Mouse (Mus musculus): ENCODE results near the gene Rnf103.
"Not testable (repeated sequence)": the region's sequence is repeated elsewhere in the genome, so short reads cannot be mapped to it uniquely, and the experiment has no call there.

- not testable (repeated sequence) for TF ChIP-seq POLR2A (IDR thresholded peaks at IDR 0.05; ENCODE audit: low read depth, low read length); KAT2A (IDR thresholded peaks at IDR 0.05; ENCODE audit: insufficient replicate concordance, low read length); CTCF (conservative IDR thresholded peaks at IDR 0.05 in 1 of 2, IDR thresholded peaks at IDR 0.05 in 1 of 2; ENCODE audit: low read depth in 2 of 2, low read length in 2 of 2); GABPA (IDR thresholded peaks at IDR 0.05; ENCODE audit: insufficient replicate concordance, low read depth, low read length); EP300 (IDR thresholded peaks at IDR 0.05; ENCODE audit: low read length); JUN (IDR thresholded peaks at IDR 0.05; ENCODE audit: insufficient read depth, low read depth, low read length); POLR2AphosphoS2 (IDR thresholded peaks at IDR 0.05; ENCODE audit: low read depth, low read length); MEF2A (IDR thresholded peaks at IDR 0.05; ENCODE audit: borderline replicate concordance, low read depth, low read length); MAX (IDR thresholded peaks at IDR 0.05; ENCODE audit: low read length); JUND (conservative IDR thresholded peaks at IDR 0.05; ENCODE audit: low read depth, low read length); TCF12 (IDR thresholded peaks at IDR 0.05; ENCODE audit: low read depth, low read length); UBTF (IDR thresholded peaks at IDR 0.05; ENCODE audit: low read depth, low read length)
Observed at GRCm38 (mm10) chr6:71478816-71479568, 14.7 kb upstream of the Rnf103 start.

Measured in CH12.LX (cell line).